ENCODE assay signal across 10 mouse cellular contexts in genomic region chr6:124493886-124494285, GRCm38 (mm10). TPM values are rescaled to one million over a fixed set of nuclear protein-coding genes. Genes with fewer than 3 reads are reported as not detected.
DNase-seq lines count a peak whose midpoint lies in the region; ATAC-seq and TF ChIP-seq lines count a peak whose summit lies in the region.
"Had no signal": no experiment of that assay in that cellular context is flagged by ENCODE, and none has a peak within 500 bp of the region (broad histone marks: within the 10 kb centered on the region; RNA-seq: fewer than 3 reads in every experiment).

No protein-coding gene starts in this region.

- no peak overlapping the region for H3K4me2 ChIP-seq in forebrain, embryonic 16.5 days (ENCODE audit: low read length)
- peak overlapping the region; percentile 47 for H3K4me2 ChIP-seq in liver, embryonic 15.5 days
- H3K4me2 ChIP-seq: forebrain, embryonic 12.5 days; heart, embryonic 15.5 days had no signal

- H3K27me3 ChIP-seq in forebrain, embryonic 10.5 days (ENCODE audit: poor library complexity, severe bottlenecking) = no peaks in the 10 kb centered on the region
- no peaks in the 10 kb centered on the region for H3K27me3 ChIP-seq in forebrain, embryonic 16.5 days (replicated peaks; ENCODE audit: control insufficient read depth, insufficient read depth, low read length)
- no peaks in the 10 kb centered on the region for H3K27me3 ChIP-seq in liver, embryonic 15.5 days
- H3K27me3 ChIP-seq: forebrain, embryonic 12.5 days; heart, embryonic 15.5 days had no signal

- H3K36me3 ChIP-seq in forebrain, embryonic 10.5 days (replicated peaks) = no peaks in the 10 kb centered on the region
- no peaks in the 10 kb centered on the region for H3K36me3 ChIP-seq in forebrain, embryonic 16.5 days (ENCODE audit: control insufficient read depth, insufficient read depth)
- no peaks in the 10 kb centered on the region for H3K36me3 ChIP-seq in liver, embryonic 15.5 days (replicated peaks)
- H3K36me3 ChIP-seq: forebrain, embryonic 12.5 days; heart, embryonic 15.5 days had no signal

- no peak for ATAC-seq in forebrain, embryonic 16.5 days
- peak; percentile 10 for ATAC-seq in liver, embryonic 15.5 days (ENCODE audit: insufficient read depth)
- ATAC-seq in erythroid progenitor cell, adult 5-6 weeks (replicated peaks; ENCODE audit: low FRiP score, poor library complexity, severe bottlenecking) = no peak

- H3K27ac ChIP-seq in forebrain, embryonic 10.5 days = peak overlapping the region; percentile 76; the same call in 1 of the 2 replicates
- no peak overlapping the region for H3K27ac ChIP-seq in forebrain, embryonic 16.5 days (ENCODE audit: low read length)
- H3K27ac ChIP-seq in embryonic fibroblast, embryonic 13.5 days (ENCODE audit: insufficient read depth, low read length) = peak overlapping the region; percentile 34; the same call in 1 of the 2 replicates
- H3K27ac ChIP-seq in liver, embryonic 15.5 days (replicated peaks) = peak overlapping the region; percentile 71
- H3K27ac ChIP-seq in left cerebral cortex, adult 2 months = no peak overlapping the region
- H3K27ac ChIP-seq: forebrain, embryonic 12.5 days; heart, embryonic 15.5 days had no signal

- H3K4me3 ChIP-seq in forebrain, embryonic 10.5 days = no peak overlapping the region
- no peak overlapping the region for H3K4me3 ChIP-seq in forebrain, embryonic 16.5 days (replicated peaks; ENCODE audit: low read length)
- no peak overlapping the region for H3K4me3 ChIP-seq in embryonic fibroblast, embryonic 13.5 days (ENCODE audit: insufficient read depth, low read length)
- H3K4me3 ChIP-seq in liver, embryonic 15.5 days (replicated peaks) = no peak overlapping the region; the same call in 1 of the 2 replicates
- H3K4me3 ChIP-seq in left cerebral cortex, adult 2 months = no peak overlapping the region
- H3K4me3 ChIP-seq: forebrain, embryonic 12.5 days; heart, embryonic 15.5 days had no signal

- TF ChIP-seq POLR2A in embryonic fibroblast, embryonic 13.5 days (IDR thresholded peaks at IDR 0.05; ENCODE audit: low read depth, low read length) = no peak

- WGBS in forebrain, embryonic 10.5 days = 82% methylated on average over 5 of the region's 5 CpGs
- 85% methylated on average over 5 of the region's 5 CpGs for WGBS in forebrain, embryonic 16.5 days
- 46% methylated on average over 5 of the region's 5 CpGs for WGBS in liver, embryonic 15.5 days (ENCODE audit: insufficient replicate concordance)

- peaks cover 7% of the 10 kb centered on the region for H3K4me1 ChIP-seq in forebrain, embryonic 10.5 days
- no peaks in the 10 kb centered on the region for H3K4me1 ChIP-seq in forebrain, embryonic 16.5 days (replicated peaks; ENCODE audit: control insufficient read depth, insufficient read depth, low read length)
- H3K4me1 ChIP-seq in embryonic fibroblast, embryonic 13.5 days (ENCODE audit: control insufficient read depth, insufficient read depth, low read length) = no peaks in the 10 kb centered on the region; the same call in 1 of the 2 replicates
- H3K4me1 ChIP-seq in liver, embryonic 15.5 days (replicated peaks) = peaks cover 18% of the 10 kb centered on the region
- H3K4me1 ChIP-seq: forebrain, embryonic 12.5 days had no signal

- no peak for DNase-seq in forebrain, embryonic 10.5 days (ENCODE audit: extremely low spot score, low spot score)
- DNase-seq in kidney, postnatal 10 days = peak; percentile 40
- DNase-seq in kidney, postnatal 36 days = no peak
- DNase-seq in left cerebral cortex, adult 2 months (ENCODE audit: extremely low spot score in 1 of 2, low spot score in 2 of 2) = no peak

- peaks cover 8% of the 10 kb centered on the region; the same call in 1 of the 2 replicates for H3K9me3 ChIP-seq in forebrain, embryonic 10.5 days
- no peaks in the 10 kb centered on the region for H3K9me3 ChIP-seq in forebrain, embryonic 16.5 days (ENCODE audit: control insufficient read depth, low read length)
- no peaks in the 10 kb centered on the region for H3K9me3 ChIP-seq in liver, embryonic 15.5 days (replicated peaks)
- H3K9me3 ChIP-seq: forebrain, embryonic 12.5 days; heart, embryonic 15.5 days had no signal

- H3K9ac ChIP-seq in forebrain, embryonic 16.5 days (replicated peaks; ENCODE audit: low read depth, low read length) = no peak overlapping the region
- no peak overlapping the region for H3K9ac ChIP-seq in liver, embryonic 15.5 days
- H3K9ac ChIP-seq: forebrain, embryonic 12.5 days; heart, embryonic 15.5 days had no signal

- intact Hi-C loops in left cerebral cortex, adult 2 months (cut with DNase I) = loop anchor here (1.0 to 5.0 kb wide), 2 partner anchors 48 to 148 kb away; partner anchors contain the start of gene C1s1

- no peak for TF ChIP-seq CTCF in embryonic fibroblast, embryonic 13.5 days (IDR thresholded peaks at IDR 0.05; ENCODE audit: borderline replicate concordance, insufficient read depth, low read length)
- TF ChIP-seq CTCF in left cerebral cortex, adult 2 months (IDR thresholded peaks at IDR 0.05) = no peak

RNA-seq across cellular contexts. Expression of gene C1rl, which starts 1.0 kb away (rescaled TPM):
- polyA plus RNA-seq in forebrain, embryonic 10.5 days (2016; fragmentation: Nextera tagmentation; extraction: Ambion mirVana) = 0.11 and 0.21 TPM in 2 replicates
- polyA plus RNA-seq in forebrain, embryonic 16.5 days (2015; fragmentation: Nextera tagmentation; extraction: Ambion mirVana) = 0.10 and 0.11 TPM in 2 replicates
- 3.3 and 3.6 TPM in 2 replicates for polyA plus RNA-seq in embryonic fibroblast, embryonic 13.5 days (2011; ENCODE audit: insufficient read length, low read depth, missing spikeins)
- polyA plus RNA-seq in liver, embryonic 15.5 days (2015; fragmentation: Nextera tagmentation; extraction: Ambion mirVana) = 11.2 and 12.5 TPM in 2 replicates
- total RNA-seq in erythroid progenitor cell, adult 5-6 weeks (2015; ENCODE audit: low replicate concordance) = 1.8 and 4.2 TPM in 2 replicates
- total RNA-seq in erythroid progenitor cell, adult 5-6 weeks (2017; ENCODE audit: low replicate concordance) = 0.39 and 0.91 TPM in 2 replicates
- total RNA-seq in left cerebral cortex, adult 2 months (2021) = under 1 TPM; 0.25 to 0.37 TPM

RNA-seq across cellular contexts. Expression of gene C1ra, which starts 18.3 kb away (rescaled TPM):
- 0.06 and 0.15 TPM in 2 replicates for polyA plus RNA-seq in forebrain, embryonic 10.5 days (2016; fragmentation: Nextera tagmentation; extraction: Ambion mirVana)
- 0.11 and 0.55 TPM in 2 replicates for polyA plus RNA-seq in forebrain, embryonic 16.5 days (2015; fragmentation: Nextera tagmentation; extraction: Ambion mirVana)
- polyA plus RNA-seq in embryonic fibroblast, embryonic 13.5 days (2011; ENCODE audit: insufficient read length, low read depth, missing spikeins) = 15.4 and 30.1 TPM in 2 replicates
- polyA plus RNA-seq in liver, embryonic 15.5 days (2015; fragmentation: Nextera tagmentation; extraction: Ambion mirVana) = 18.8 and 22.5 TPM in 2 replicates
- 5.4 TPM in 1 of 2 replicates, not detected in the other for total RNA-seq in erythroid progenitor cell, adult 5-6 weeks (2015; ENCODE audit: low replicate concordance)
- total RNA-seq in erythroid progenitor cell, adult 5-6 weeks (2017; ENCODE audit: low replicate concordance) = 0.51 and 2.4 TPM in 2 replicates
- total RNA-seq in left cerebral cortex, adult 2 months (2021) = 1 to 10 TPM; 1.5 to 1.8 TPM

RNA-seq across cellular contexts. Expression of gene Clstn3, which starts 29.3 kb away (rescaled TPM):
- 8.4 and 10.6 TPM in 2 replicates for polyA plus RNA-seq in forebrain, embryonic 10.5 days (2016; fragmentation: Nextera tagmentation; extraction: Ambion mirVana)
- 62.8 and 90.9 TPM in 2 replicates for polyA plus RNA-seq in forebrain, embryonic 16.5 days (2015; fragmentation: Nextera tagmentation; extraction: Ambion mirVana)
- 0.38 and 0.44 TPM in 2 replicates for polyA plus RNA-seq in embryonic fibroblast, embryonic 13.5 days (2011; ENCODE audit: insufficient read length, low read depth, missing spikeins)
- 4.2 and 5.0 TPM in 2 replicates for polyA plus RNA-seq in liver, embryonic 15.5 days (2015; fragmentation: Nextera tagmentation; extraction: Ambion mirVana)
- 6.1 TPM in 1 of 2 replicates, not detected in the other for total RNA-seq in erythroid progenitor cell, adult 5-6 weeks (2015; ENCODE audit: low replicate concordance)
- 0.68 and 1.0 TPM in 2 replicates for total RNA-seq in erythroid progenitor cell, adult 5-6 weeks (2017; ENCODE audit: low replicate concordance)
- total RNA-seq in left cerebral cortex, adult 2 months (2021) = 100 to 1,000 TPM; 393 to 399 TPM

RNA-seq across cellular contexts. Expression of gene C1s1, which starts 48.3 kb away (rescaled TPM):
- polyA plus RNA-seq in forebrain, embryonic 10.5 days (2016; fragmentation: Nextera tagmentation; extraction: Ambion mirVana) = 0.20 and 0.42 TPM in 2 replicates
- 0.29 and 0.47 TPM in 2 replicates for polyA plus RNA-seq in forebrain, embryonic 16.5 days (2015; fragmentation: Nextera tagmentation; extraction: Ambion mirVana)
- polyA plus RNA-seq in embryonic fibroblast, embryonic 13.5 days (2011; ENCODE audit: insufficient read length, low read depth, missing spikeins) = 17.0 and 50.4 TPM in 2 replicates
- polyA plus RNA-seq in liver, embryonic 15.5 days (2015; fragmentation: Nextera tagmentation; extraction: Ambion mirVana) = 47.0 and 59.5 TPM in 2 replicates
- 0.84 TPM in 1 of 2 replicates, not detected in the other for total RNA-seq in erythroid progenitor cell, adult 5-6 weeks (2015; ENCODE audit: low replicate concordance)
- 1.4 TPM in 1 of 2 replicates, not detected in the other for total RNA-seq in erythroid progenitor cell, adult 5-6 weeks (2017; ENCODE audit: low replicate concordance)
- 1 to 10 TPM; 1.2 to 1.5 TPM for total RNA-seq in left cerebral cortex, adult 2 months (2021)

Comparison
In these comparisons a context has a peak if more than half of its experiments do, and no peak if none do; other contexts are left out.
1. H3K27ac ChIP-seq: peak in forebrain, embryonic 10.5 days (single experiment), embryonic fibroblast, embryonic 13.5 days (single experiment) and liver, embryonic 15.5 days (single experiment); none in forebrain, embryonic 16.5 days (single experiment) and left cerebral cortex, adult 2 months (single experiment).
2. RNA of gene C1ra, which starts 18.3 kb away (polyA plus RNA-seq): 15.4 to 30.1 TPM in embryonic fibroblast, embryonic 13.5 days and 18.8 to 22.5 TPM in liver, embryonic 15.5 days; 0.06 to 0.15 TPM in forebrain, embryonic 10.5 days and 0.11 to 0.55 TPM in forebrain, embryonic 16.5 days; every median in the first group is over 10 times any median in the second.